Mouse (Mus musculus): ENCODE data around the gene Cyyr1.
"Not testable (repeated sequence)": the region's sequence is repeated elsewhere in the genome, so short reads cannot be mapped to it uniquely, and the experiment has no call there.

Cyyr1 gene

GRCm38 (mm10) chr16:85553297-85553696, at the start of gene Cyyr1:
Cyyr1 (minus strand) TSS chr16:85553397.
- DNase-seq, result not testable (repeated sequence)

GRCm38 (mm10) chr16:85588844-85589243, 35.6 kb upstream of the Cyyr1 start:
- no peak for DNase-seq

- no peak for DNase-seq
Measured at GRCm38 (mm10) chr16:85587573-85588226, 34.5 kb upstream of the Cyyr1 start.

- no peak for DNase-seq
Measured at GRCm38 (mm10) chr16:85566474-85566873, 13.3 kb upstream of the Cyyr1 start.

- no peak for DNase-seq
Measured at GRCm38 (mm10) chr16:85553838-85554237, 641 bp upstream of the Cyyr1 start.

GRCm38 (mm10) chr16:85551976-85552375, 1.2 kb downstream of the Cyyr1 start:
- not testable (repeated sequence) for DNase-seq

- DNase-seq, result no peak
Measured at GRCm38 (mm10) chr16:85549971-85550567, 3.1 kb downstream of the Cyyr1 start.

- no peak for DNase-seq
Measured at GRCm38 (mm10) chr16:85546519-85546918, 6.7 kb downstream of the Cyyr1 start.

- DNase-seq, result no peak
Measured at GRCm38 (mm10) chr16:85541676-85542273, 11.4 kb downstream of the Cyyr1 start.

- DNase-seq, result no peak
Measured at GRCm38 (mm10) chr16:85541023-85541422, 12.2 kb downstream of the Cyyr1 start.

- DNase-seq, result no peak
Measured at GRCm38 (mm10) chr16:85538367-85538766, 14.8 kb downstream of the Cyyr1 start.

- DNase-seq, result no peak
Measured at GRCm38 (mm10) chr16:85536075-85536474, 17.1 kb downstream of the Cyyr1 start.

- no peak for DNase-seq
Measured at GRCm38 (mm10) chr16:85527743-85528620, 25.2 kb downstream of the Cyyr1 start.

GRCm38 (mm10) chr16:85524589-85524988, 28.6 kb downstream of the Cyyr1 start:
- DNase-seq, result no peak

GRCm38 (mm10) chr16:85507264-85507663, 45.9 kb downstream of the Cyyr1 start:
- DNase-seq, result no peak

GRCm38 (mm10) chr16:85505108-85505507, 48.1 kb downstream of the Cyyr1 start:
- no peak for DNase-seq

- DNase-seq, result no peak
Measured at GRCm38 (mm10) chr16:85503416-85503815, 49.8 kb downstream of the Cyyr1 start.

- DNase-seq, result no peak
Measured at GRCm38 (mm10) chr16:85495837-85496236, 57.4 kb downstream of the Cyyr1 start.

GRCm38 (mm10) chr16:85488105-85488607, 65.0 kb downstream of the Cyyr1 start:
- DNase-seq, result no peak

- DNase-seq, result no peak
Measured at GRCm38 (mm10) chr16:85487266-85487665, 65.9 kb downstream of the Cyyr1 start.

- no peak for DNase-seq
Measured at GRCm38 (mm10) chr16:85484557-85484956, 68.6 kb downstream of the Cyyr1 start.

GRCm38 (mm10) chr16:85474552-85475071, 78.6 kb downstream of the Cyyr1 start:
- DNase-seq, result no peak

- DNase-seq, result no peak
Measured at GRCm38 (mm10) chr16:85470057-85470456, 83.1 kb downstream of the Cyyr1 start.

Data from cerebellum, adult 8-10 months (tissue).